Mouse (Mus musculus): Measurements from ENCODE around the gene Ear6. TPM values are rescaled to one million over a fixed set of nuclear protein-coding genes. Genes with fewer than 3 reads are reported as not detected.

Gene Ear6
- total RNA-seq, 2 experiments from 2014 or later: 1.5 TPM; not detected in 1

DNA sequence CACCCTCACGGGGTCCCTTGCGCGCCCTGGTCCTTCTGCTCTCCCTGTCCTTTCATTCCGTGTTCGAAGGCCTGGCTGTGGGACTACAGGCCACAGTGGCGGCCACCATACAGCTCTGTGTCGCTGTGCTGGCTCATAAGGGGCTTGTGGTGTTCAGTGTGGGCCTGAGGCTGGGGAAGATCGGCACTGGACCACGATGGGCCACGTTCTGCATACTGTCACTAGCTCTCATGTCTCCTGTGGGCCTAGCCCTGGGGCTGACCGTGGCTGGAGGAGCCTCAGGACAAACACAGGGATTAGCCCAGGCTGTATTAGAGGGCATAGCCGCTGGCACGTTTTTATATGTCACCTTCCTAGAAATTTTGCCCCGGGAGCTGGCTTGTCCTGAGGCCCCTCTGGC, 41.6 kb downstream of the Ear6 start:
- no peak for DNase-seq

DNA sequence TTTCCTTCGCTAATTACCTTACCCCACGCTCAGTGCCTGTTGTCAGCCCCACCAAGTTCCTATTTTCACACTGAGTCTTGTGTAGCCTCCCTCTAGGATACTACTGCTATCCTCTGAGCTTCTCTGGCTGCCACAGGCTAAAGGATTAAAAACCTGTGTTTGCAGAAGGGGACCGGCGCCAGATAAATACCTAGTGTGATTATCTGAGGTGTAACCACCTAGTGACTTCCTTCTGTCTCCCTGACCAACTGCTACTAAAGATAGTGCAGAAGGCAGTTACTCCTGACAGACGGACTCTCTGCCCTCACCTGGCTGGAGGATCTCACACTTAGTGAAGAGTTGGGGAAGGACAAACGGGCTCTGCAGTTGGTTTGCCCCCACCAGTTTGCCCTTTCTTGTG, 42.5 kb downstream of the Ear6 start:
- no peak for DNase-seq

DNA sequence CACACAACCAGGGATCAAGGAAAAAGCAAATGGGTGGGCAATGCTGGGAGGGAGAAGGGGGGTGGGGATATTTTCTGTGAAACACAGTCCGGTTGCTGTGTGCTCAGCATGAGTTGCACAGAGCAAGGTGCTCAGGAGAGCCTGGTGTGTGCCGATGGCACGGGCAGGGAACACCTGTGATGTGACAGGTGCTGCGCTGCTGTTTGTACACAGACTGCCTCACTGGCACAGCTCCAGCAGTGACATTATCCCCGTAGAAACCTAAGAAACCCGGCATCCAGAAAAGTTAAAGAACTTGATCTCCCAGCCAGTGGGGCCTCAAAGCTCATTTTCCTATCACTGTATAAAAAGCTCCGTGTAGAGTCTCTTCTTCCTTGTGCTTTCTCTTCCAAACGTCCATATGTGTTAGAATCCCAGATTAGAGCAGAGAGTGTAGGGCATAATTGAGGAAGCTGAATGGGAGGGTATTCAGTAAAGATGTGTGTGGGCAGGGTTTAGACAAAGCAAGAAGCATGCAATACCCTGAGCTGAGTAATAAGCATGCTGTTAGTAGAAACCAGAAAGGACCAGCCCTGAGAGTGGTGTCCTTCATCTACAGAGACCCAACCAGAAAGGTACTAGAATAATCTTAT, 43.2 kb downstream of the Ear6 start:
- DNase-seq: no peak

DNA sequence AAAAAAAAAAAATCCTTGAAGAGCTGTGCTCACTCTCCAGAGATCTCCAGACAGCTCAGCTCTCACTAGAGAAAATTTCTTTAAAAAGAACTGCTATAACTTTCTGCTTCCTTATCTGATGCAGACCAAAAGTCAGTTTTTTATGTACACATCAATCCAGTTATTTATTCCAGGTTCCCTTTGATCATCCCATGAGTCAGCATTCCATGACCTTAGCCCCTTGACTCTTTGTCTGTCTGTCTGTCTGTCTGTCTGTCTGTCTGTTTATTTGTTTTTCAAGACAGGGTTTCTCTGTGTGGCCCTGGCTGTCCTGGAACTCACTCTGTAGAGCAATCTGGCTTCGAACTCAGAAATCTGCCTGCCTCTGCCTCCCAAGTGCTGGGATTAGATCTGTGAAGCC, 45.9 kb downstream of the Ear6 start:
- no peak for DNase-seq

DNA sequence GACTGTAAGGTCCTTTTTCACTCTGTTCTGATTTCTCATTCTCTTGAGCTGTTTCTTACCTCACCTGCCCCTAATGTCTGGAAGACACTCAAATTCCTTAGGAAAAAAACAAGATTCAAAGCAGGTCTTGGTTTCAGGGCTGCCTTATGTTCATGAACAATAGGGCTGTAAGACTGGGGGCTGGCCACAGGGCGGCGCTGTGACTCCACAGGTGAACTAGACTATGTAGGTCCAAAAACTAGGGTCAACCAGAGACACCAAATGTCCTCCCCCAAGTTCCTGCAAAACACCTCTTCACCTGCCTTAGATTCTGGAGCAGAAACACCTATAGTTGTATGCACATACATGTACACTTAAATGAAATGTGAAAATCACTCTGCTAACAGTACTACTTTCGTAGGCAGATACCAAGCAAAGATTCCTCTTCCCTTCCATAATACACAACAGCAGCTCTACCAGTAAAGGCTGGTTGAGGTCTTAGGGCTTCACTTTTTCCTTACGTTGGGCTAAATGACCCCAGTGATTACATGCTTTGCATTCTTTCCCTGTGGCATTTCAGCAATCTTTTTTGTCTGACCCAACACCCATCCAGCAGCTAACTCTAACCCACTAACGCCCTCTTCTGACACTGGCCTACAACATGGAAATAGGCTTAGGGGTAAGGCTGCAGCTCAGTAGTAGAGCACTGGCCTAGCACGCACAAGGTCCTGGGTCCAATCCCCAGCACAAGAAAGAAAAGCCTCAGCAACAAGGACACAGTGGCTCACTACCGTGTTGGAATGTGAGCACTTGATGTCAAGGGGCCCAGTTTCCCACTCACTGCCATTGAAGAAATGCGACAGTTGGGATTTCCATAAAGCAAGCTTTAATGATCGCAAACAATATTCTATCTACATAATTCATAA, 49.6 kb downstream of the Ear6 start:
- peak; percentile 88 for DNase-seq

DNA sequence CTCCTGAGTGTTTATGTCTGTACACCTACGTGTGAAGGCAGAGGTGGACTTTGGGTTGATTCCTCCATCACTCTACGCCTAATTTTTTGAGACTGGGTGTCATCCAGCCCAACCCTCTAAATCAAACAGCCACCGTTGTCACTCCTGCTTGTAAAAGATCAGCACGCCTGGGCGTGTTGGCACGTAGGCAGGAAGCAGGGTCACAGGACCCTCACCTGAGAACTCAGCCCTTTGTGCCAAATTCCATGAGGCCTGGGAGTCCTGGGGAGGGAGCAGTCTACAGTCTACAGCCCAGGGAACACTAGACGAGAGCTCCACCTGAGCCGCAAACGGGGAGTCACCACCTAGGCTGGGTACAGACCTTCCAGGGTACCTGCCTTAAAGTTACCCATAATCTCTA, 50.3 kb downstream of the Ear6 start:
- DNase-seq: no peak

Small RNA genes lying within 50 kb of the gene (microRNA-seq; reads per million reads assigned to microRNA genes)
- not detected for gene Gm27375

Other genes with a start within 250 kb of the Ear6 start
- not detected for gene Gm17078, start 242.4 kb upstream of the Ear6 start, total RNA-seq (2021)
- gene Gm4181, start 218.0 kb upstream of the Ear6 start, total RNA-seq (2021): not detected
- not detected for gene Gm17079, start 158.2 kb upstream of the Ear6 start, total RNA-seq (2021)
- gene Gm5800, start 136.5 kb upstream of the Ear6 start, total RNA-seq (2021): not detected
- gene Ang4, start 80.1 kb upstream of the Ear6 start, total RNA-seq (2021): not detected
- gene AY358078, start 53.7 kb upstream of the Ear6 start, total RNA-seq (2021): not detected
- gene Mettl17, start 31.1 kb downstream of the Ear6 start, total RNA-seq (2021): 10 to 100 TPM; 29.5 to 34.7 TPM
- under 1 TPM; 0.24 to 0.97 TPM for gene Slc39a2, start 39.2 kb downstream of the Ear6 start, total RNA-seq (2021)
- 100 to 1,000 TPM; 337 to 338 TPM for gene Ndrg2, start 60.5 kb downstream of the Ear6 start, total RNA-seq (2021)
- not detected for gene Tppp2, start 64.7 kb downstream of the Ear6 start, total RNA-seq (2021)
- gene Rnase13, start 69.1 kb downstream of the Ear6 start, total RNA-seq (2021): not detected
- gene Arhgef40, start 131.0 kb downstream of the Ear6 start, total RNA-seq (2021): 10 to 100 TPM; 60.8 to 78.7 TPM
- 1 to 10 TPM; 4.8 to 7.0 TPM for gene Tmem253, start 162.0 kb downstream of the Ear6 start, total RNA-seq (2021)
- 10 to 100 TPM; 54.6 to 59.2 TPM for gene Zfp219, start 167.0 kb downstream of the Ear6 start, total RNA-seq (2021)
- not detected for gene Olfr221, start 188.8 kb downstream of the Ear6 start, total RNA-seq (2021)

All from adrenal gland, postnatal 10 days (tissue).